Mouse (Mus musculus) liver, embryonic 13.5 days (tissue): ENCODE results near the gene Plekha7. TPM values are rescaled to one million over a fixed set of nuclear protein-coding genes. Genes with fewer than 3 reads are reported as not detected.

Experiments
- ATAC-seq: fragments of 200-750 bp; cut with Nextera tagmentation; 2 replicates; pipeline ENCODE4 v1.8.0; 2017; ENCODE audit warnings: low read depth, mild to moderate bottlenecking, moderate number of reproducible peaks, moderate library complexity
- DNase-seq: peaks from one replicate; pipeline ENCODE4 v3.0.0; 2022
- H3K27ac ChIP-seq: fragments of 300-500 bp; sonication (generic); 2 replicates; pipeline ENCODE4 v1.5.1; 2015; ENCODE audit warnings: moderate library complexity, mild to moderate bottlenecking, inconsistent platforms
- H3K27me3 ChIP-seq: fragments of 300-500 bp; sonication (generic); 2 replicates; pipeline ENCODE4 v1.6.1; 2015; ENCODE audit warnings: mild to moderate bottlenecking, inconsistent platforms
- H3K36me3 ChIP-seq: fragments of 300-500 bp; sonication (generic); 2 replicates; pipeline ENCODE4 v1.6.1; 2015; ENCODE audit warnings: mild to moderate bottlenecking, inconsistent platforms
- H3K4me1 ChIP-seq: fragments of 300-500 bp; sonication (generic); replicated peaks from 2 replicates; pipeline ENCODE4 v1.6.1; 2015; ENCODE audit warnings: inconsistent platforms
- H3K4me2 ChIP-seq: fragments of 300-500 bp; sonication (generic); 2 replicates; pipeline ENCODE4 v1.6.1; 2015; ENCODE audit warnings: inconsistent platforms, mild to moderate bottlenecking, moderate library complexity
- H3K4me3 ChIP-seq: fragments of 300-500 bp; sonication (generic); replicated peaks from 2 replicates; pipeline ENCODE4 v1.5.1; 2015; ENCODE audit warnings: mild to moderate bottlenecking, inconsistent platforms
- H3K9ac ChIP-seq: fragments of 300-500 bp; sonication (generic); 2 replicates; pipeline ENCODE4 v1.6.1; 2015; ENCODE audit warnings: mild to moderate bottlenecking, inconsistent platforms
- H3K9me3 ChIP-seq: fragments of 300-500 bp; sonication (generic); replicated peaks from 2 replicates; pipeline ENCODE4 v1.6.1; 2016; ENCODE audit warnings: inconsistent platforms
- WGBS: fragments of 180-500 bp; shearing (Covaris S2); methylation state at CpG from one replicate; pipeline ENCODE4 v1.1.7; 2015; ENCODE audit not compliant: insufficient replicate concordance; 5-methylcytosine and 5-hydroxymethylcytosine counted together
- polyA plus RNA-seq: library from polyadenylated mRNA; unstranded; fragments of >200 nt; fragmentation: Nextera tagmentation; extraction: Ambion mirVana; gene quantifications from 2 replicates; pipeline ENCODE4 v1.2.1, GENCODE M21; 2015

Plekha7 gene
- polyA plus RNA-seq, 1 experiment from 2014 or later: 2.5 TPM

DNA sequence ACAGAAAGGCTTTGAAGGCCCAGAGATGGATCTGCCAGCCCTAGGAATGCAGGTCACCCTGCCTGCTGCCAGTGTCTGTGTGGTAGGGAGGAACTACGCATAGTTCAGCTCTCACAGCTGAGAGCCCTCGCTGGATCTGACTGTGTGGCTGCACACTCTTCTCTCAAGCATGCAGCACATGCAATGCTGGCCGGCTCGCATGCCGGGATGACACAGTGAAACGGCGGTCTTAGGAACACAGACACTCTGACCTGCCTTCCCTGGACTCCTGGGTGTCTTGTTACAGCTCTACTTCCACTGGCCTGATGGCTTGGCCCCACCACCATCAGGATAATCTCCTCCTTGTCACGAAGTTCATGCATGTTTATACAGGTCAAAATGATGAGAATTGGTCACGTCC is 96.3 kb downstream of the Plekha7 start:
- no peak overlapping the region for H3K27ac ChIP-seq
- no peaks in the 10 kb centered on the region for H3K9me3 ChIP-seq
- peaks cover 6% of the 10 kb centered on the region; the same call in 1 of the 2 replicates for H3K4me1 ChIP-seq
- 56% methylated on average over 9 of the region's 9 CpGs for WGBS
- H3K4me3 ChIP-seq: no peak overlapping the region
- ATAC-seq: no peak
- DNase-seq: no peak
- no peak overlapping the region for H3K9ac ChIP-seq
- no peaks in the 10 kb centered on the region for H3K27me3 ChIP-seq
- H3K36me3 ChIP-seq: no peaks in the 10 kb centered on the region
- H3K4me2 ChIP-seq: no peak overlapping the region

DNA sequence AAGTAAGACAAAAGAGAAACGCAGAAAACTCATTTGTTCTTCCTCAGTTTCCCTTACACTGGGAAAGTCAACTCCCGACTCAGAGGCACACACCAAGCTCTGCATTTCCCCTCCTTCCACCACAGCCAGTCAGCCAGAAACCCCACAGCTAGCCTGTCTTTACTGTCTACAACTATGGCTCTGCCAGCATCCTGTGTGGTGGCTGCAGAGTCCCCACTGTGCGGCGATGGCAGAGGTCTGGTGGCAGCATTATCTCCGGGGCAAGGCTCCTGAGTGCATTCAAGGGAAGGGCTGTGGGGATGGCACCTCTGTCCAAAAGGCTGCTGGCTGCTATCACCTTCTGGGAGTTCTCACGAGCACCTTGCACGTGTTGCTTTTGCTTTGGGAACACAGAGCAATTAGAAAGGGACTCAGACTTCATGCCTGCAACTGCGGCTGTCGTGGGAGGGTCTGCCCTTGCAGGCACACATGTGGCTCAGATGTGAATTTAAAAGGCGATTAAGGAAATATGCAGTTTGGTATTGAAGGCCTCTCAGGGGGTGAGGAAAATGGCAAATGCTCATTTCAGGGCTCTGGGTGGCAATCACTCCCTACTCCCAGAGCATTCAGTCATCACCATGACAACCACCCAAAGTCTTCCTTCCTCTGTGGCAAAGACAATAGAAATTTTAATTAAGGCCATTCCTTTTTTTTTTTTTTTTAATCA is 98.1 kb downstream of the Plekha7 start:
- no peak overlapping the region for H3K4me3 ChIP-seq
- ATAC-seq: no peak
- H3K27me3 ChIP-seq: no peaks in the 10 kb centered on the region
- WGBS: 34% methylated on average over 10 of the region's 10 CpGs
- no peak for DNase-seq
- no peak overlapping the region for H3K27ac ChIP-seq
- H3K4me1 ChIP-seq: peaks cover 13% of the 10 kb centered on the region; the same call in 1 of the 2 replicates
- H3K4me2 ChIP-seq: no peak overlapping the region
- no peaks in the 10 kb centered on the region for H3K36me3 ChIP-seq
- no peak overlapping the region for H3K9ac ChIP-seq
- H3K9me3 ChIP-seq: no peaks in the 10 kb centered on the region

DNA sequence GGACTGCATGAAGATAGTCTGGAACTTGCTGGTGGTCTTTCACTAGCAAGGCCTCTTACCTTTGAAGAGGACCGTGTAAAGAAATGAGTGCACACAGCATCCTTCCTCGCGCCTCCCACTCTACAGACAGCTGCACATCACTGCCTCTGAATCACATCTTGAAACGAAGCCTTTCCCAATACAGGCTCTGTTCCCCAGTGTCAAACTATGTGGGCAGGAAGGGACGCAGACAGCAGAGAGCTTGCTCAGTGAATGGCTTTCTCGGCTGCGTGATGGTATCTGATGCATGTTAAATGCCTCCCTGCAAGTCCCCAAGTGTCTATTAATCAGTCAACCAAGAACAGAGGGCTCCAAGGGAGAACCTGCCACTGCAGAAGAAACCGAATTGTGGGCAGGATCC is 99.3 kb downstream of the Plekha7 start:
- DNase-seq (no peak), ATAC-seq (no peak)
- peaks cover 13% of the 10 kb centered on the region; the same call in 1 of the 2 replicates for H3K4me1 ChIP-seq
- H3K27me3 ChIP-seq: no peaks in the 10 kb centered on the region
- H3K4me2 ChIP-seq: no peak overlapping the region
- 48% methylated on average over 8 of the region's 8 CpGs for WGBS
- H3K27ac ChIP-seq: no peak overlapping the region
- H3K9me3 ChIP-seq: no peaks in the 10 kb centered on the region
- H3K36me3 ChIP-seq: no peaks in the 10 kb centered on the region
- no peak overlapping the region for H3K4me3 ChIP-seq
- no peak overlapping the region for H3K9ac ChIP-seq

DNA sequence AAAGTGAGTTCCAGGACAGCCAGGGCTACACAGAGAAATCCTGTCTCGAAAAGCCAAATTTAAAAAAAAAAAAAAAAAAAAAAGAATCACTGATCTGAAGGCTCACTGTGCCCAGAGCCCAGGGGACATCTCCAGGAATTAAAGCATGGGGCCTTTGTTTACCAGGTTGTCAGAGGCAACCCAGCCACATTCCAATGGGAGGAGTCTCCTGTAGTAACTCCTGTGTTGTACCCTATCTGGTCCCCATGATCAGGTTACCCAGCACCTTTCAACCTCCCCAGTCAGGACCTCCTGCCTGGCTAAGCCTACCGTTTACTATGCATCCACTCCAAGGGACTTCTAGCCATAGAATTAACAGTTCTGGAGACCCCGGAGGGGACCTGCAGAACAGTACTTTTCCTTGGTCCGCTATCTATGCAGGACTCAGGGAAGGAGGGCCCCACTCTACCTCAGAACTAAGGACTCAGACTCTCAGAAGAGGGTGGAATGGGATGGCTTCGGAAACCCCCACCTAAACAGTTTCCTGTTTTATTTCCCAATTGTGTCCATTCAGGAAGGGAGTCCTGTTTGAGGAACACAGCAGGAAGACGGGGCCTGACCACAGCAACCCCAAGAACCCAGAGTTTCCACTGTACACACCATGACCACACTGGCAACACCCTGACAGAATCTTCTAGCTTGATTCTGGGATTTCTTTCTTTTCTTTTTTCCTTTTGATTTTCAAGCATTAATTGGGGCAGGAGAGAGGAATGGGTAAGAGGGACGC is 101.2 kb downstream of the Plekha7 start:
- 35% methylated on average over 7 of the region's 7 CpGs for WGBS
- H3K4me3 ChIP-seq: no peak overlapping the region
- no peaks in the 10 kb centered on the region for H3K36me3 ChIP-seq
- peaks cover 13% of the 10 kb centered on the region; the same call in 1 of the 2 replicates for H3K4me1 ChIP-seq
- no peaks in the 10 kb centered on the region for H3K27me3 ChIP-seq
- no peaks in the 10 kb centered on the region for H3K9me3 ChIP-seq
- ATAC-seq (no peak), DNase-seq (no peak)
- no peak overlapping the region for H3K9ac ChIP-seq
- H3K4me2 ChIP-seq: no peak overlapping the region
- H3K27ac ChIP-seq: no peak overlapping the region

DNA sequence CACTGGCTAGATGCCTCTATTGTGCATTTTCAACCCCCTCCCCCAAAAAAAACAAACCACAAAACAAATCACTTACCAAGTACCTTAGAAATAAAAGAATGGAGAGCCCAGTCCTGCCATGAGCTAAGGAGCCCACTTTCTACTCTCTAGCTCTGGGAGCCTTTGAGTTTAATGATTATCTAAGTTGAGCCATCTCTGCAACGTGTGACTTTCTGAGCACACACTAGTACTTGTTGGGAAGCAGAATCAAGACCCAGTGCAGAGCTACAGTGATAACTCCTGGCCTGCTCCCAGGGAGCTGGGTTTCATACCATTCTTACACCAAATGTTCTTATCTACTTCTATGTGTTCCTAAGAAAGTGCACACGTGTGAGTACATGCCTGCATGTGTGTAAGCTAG is 102.7 kb downstream of the Plekha7 start:
- H3K4me2 ChIP-seq: no peak overlapping the region
- no peaks in the 10 kb centered on the region for H3K27me3 ChIP-seq
- 28% methylated on average over 2 of the region's 2 CpGs for WGBS
- no peaks in the 10 kb centered on the region for H3K9me3 ChIP-seq
- H3K9ac ChIP-seq: no peak overlapping the region
- no peaks in the 10 kb centered on the region for H3K36me3 ChIP-seq
- H3K4me1 ChIP-seq: peaks cover 10% of the 10 kb centered on the region; the same call in 1 of the 2 replicates
- ATAC-seq (no peak), DNase-seq (no peak)
- H3K4me3 ChIP-seq: no peak overlapping the region
- H3K27ac ChIP-seq: no peak overlapping the region

DNA sequence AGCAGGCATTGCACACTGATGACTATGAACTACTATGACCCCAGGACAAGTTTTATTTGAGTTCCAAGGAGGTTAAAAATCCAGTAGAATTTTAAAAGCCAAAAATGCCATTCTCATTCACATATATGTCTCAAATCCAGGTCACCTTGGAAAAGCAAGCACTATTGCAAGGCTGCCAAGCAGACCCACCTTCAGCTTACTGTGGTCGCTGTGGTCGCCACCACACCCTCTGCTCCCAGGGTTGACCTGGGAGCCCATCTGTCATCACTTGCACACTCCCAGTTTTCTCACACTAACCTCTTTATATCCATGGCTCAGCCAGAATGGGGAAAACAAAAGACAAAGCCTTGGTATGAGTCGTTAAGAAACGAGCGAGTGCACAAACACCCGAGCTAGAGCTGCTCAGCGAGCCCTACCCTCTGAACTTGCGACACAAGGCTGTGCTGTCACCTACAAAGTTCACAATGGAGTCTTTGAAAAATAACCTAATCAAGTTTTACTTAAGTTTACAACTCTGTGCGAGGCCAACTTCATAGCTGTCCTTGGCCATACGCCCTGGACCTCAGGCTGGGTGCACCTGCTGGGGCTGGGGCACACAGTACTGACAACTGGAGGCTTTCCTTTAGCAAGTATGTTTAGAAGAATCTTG is 106.0 kb downstream of the Plekha7 start:
- H3K4me3 ChIP-seq: no peak overlapping the region
- no peak overlapping the region for H3K4me2 ChIP-seq
- no peaks in the 10 kb centered on the region for H3K27me3 ChIP-seq
- no peak overlapping the region for H3K27ac ChIP-seq
- WGBS: 67% methylated on average over 10 of the region's 10 CpGs
- no peaks in the 10 kb centered on the region for H3K36me3 ChIP-seq
- no peak for ATAC-seq
- DNase-seq: no peak
- H3K9me3 ChIP-seq: no peaks in the 10 kb centered on the region
- H3K9ac ChIP-seq: no peak overlapping the region
- peaks cover 13% of the 10 kb centered on the region; the same call in 1 of the 2 replicates for H3K4me1 ChIP-seq

DNA sequence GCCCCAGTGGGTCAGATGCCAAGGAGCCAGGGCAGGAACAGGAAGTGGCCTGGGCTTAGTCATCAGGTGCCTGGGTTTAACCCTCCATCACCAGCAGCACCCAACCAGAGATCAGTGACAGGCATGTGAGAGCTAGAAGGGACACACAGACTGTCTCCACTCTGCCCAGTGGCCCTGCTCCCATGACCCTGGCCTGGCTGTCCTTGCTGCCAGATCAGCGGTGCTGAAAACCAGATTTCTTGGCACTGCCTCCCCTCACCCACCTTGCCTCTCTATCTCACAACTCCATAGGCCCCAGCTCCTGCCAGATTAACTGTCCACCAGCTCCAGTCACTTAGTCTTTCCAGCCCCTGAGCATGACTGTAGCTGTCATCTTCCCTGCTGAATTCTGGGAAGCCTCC is 107.2 kb downstream of the Plekha7 start:
- no peak overlapping the region for H3K4me3 ChIP-seq
- WGBS: 55% methylated on average over 1 of the region's 1 CpGs
- no peak overlapping the region for H3K9ac ChIP-seq
- peaks cover 10% of the 10 kb centered on the region; the same call in 1 of the 2 replicates for H3K4me1 ChIP-seq
- no peak overlapping the region for H3K4me2 ChIP-seq
- H3K9me3 ChIP-seq: no peaks in the 10 kb centered on the region
- no peak overlapping the region for H3K27ac ChIP-seq
- no peaks in the 10 kb centered on the region for H3K27me3 ChIP-seq
- DNase-seq (no peak), ATAC-seq (no peak)
- H3K36me3 ChIP-seq: no peaks in the 10 kb centered on the region

DNA sequence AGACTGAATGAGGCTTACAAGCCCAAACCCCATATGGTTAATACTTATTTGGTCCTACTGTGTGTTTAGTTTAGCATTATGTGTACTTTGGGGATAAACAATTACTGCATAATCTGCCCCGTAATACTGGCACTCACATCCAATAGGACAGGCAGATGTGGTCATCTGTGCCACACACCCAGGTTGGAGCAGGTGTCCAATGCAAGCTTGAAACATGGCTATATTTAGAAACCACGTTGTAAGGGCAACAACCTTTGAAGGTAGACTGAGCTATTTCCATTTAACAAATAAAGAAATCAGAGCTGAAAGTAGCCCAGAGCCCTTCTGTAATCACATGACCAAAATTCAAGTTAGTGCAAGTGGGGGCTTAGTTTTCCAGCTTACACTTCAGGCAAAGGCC is 107.6 kb downstream of the Plekha7 start:
- no peak overlapping the region for H3K27ac ChIP-seq
- H3K9ac ChIP-seq: no peak overlapping the region
- ATAC-seq (no peak), DNase-seq (no peak)
- no peaks in the 10 kb centered on the region for H3K9me3 ChIP-seq
- peaks cover 7% of the 10 kb centered on the region; the same call in 1 of the 2 replicates for H3K4me1 ChIP-seq
- no peak overlapping the region for H3K4me3 ChIP-seq
- H3K36me3 ChIP-seq: no peaks in the 10 kb centered on the region
- H3K4me2 ChIP-seq: no peak overlapping the region
- no peaks in the 10 kb centered on the region for H3K27me3 ChIP-seq
- WGBS: 51% methylated on average over 2 of the region's 2 CpGs

DNA sequence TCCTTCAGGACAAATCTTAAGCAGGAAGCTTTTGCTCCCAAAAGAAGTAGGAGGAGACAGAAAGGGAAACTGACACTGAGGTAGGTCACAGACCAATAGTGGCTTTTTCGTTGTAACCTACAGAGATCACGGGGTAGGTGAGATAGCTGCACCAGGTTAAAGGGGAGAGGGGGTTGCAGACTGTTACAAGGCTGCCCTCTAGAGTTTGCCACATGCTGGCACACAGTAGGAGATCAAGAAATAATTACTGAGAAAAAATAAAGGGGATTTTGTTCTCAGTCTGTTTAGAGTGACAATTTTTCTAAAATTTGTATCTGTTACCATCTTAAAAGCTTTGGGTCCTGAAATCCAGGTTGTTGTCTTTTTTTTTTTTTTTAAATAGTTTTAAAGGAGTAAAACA is 109.3 kb downstream of the Plekha7 start:
- DNase-seq: no peak
- Histone ChIP-seq H3K9me3 (no peaks in the 10 kb centered on the region), H3K4me3 (no peak overlapping the region), H3K36me3 (no peaks in the 10 kb centered on the region), H3K9ac (no peak overlapping the region), H3K27ac (no peak overlapping the region), H3K27me3 (no peaks in the 10 kb centered on the region), H3K4me1 (peaks cover 3% of the 10 kb centered on the region; the same call in 1 of the 2 replicates), H3K4me2 (no peak overlapping the region)
- WGBS: 18% methylated on average over 2 of the region's 2 CpGs
- no peak for ATAC-seq

DNA sequence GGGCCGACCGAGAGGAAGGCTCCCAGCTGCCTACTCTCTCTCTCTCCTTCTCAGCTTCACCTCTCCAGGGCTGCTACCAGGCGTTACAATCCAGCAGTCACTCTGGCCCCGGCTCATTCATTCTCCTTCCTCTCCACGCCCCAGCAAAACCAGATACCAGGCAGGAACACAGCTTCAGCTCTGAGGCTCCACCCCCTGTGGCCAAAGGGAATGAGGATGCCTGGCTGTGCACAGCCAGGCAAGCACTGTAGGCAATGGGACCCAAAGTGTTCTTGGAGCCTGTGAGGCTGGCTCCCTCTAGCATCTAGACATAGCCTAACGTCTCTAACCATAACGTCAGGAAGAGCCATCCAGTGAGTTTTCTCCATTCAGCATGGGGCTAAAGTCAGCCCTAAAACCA is 109.8 kb downstream of the Plekha7 start:
- 12% methylated on average over 7 of the region's 7 CpGs for WGBS
- Histone ChIP-seq H3K27ac (no peak overlapping the region), H3K4me3 (no peak overlapping the region)

DNA sequence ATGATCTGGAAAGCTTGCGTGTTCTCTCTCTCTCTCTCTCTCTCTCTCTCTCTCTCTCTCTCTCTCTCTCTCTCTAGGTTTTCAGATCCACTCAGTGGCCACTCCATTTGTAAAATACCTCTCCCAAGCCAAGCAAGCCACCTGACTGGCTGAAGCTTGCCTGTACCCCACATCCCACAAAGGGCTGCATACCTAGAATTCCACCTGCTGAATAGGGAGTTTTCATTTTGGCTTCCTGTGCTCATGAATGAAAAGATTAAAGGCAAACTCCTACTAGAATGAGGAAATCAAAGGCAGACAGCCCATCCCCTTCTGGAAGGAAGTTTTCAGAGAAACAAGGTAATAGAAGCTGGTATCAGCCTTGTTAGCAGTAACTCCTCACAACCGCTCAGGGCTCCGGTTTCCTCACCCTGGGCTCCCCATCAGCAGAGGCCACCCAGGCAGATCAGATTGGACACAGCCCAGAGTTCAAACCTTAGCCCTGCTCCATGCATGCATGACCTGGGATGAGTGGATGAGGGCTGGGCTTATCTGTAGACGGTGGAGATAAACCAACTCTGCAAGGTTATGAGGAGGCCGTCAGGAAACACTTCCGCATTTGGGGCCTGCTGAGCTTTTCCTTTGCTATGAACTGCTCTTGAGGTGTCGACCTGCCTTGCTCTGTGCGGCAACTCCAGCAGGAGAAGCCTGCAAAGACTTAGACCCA is 111.0 kb downstream of the Plekha7 start:
- H3K4me3 ChIP-seq: no peak overlapping the region
- no peak overlapping the region for H3K4me2 ChIP-seq
- H3K27me3 ChIP-seq: no peaks in the 10 kb centered on the region
- no peak overlapping the region for H3K9ac ChIP-seq
- H3K36me3 ChIP-seq: no peaks in the 10 kb centered on the region
- no peak for ATAC-seq
- H3K4me1 ChIP-seq: peaks cover 3% of the 10 kb centered on the region; the same call in 1 of the 2 replicates
- DNase-seq: no peak
- 56% methylated on average over 8 of the region's 8 CpGs for WGBS
- no peaks in the 10 kb centered on the region for H3K9me3 ChIP-seq
- no peak overlapping the region for H3K27ac ChIP-seq

More for the DNA sequence above, 109.8 kb downstream of the Plekha7 start:
- Histone ChIP-seq H3K36me3 (no peaks in the 10 kb centered on the region), H3K9ac (no peak overlapping the region), H3K9me3 (no peaks in the 10 kb centered on the region), H3K4me2 (no peak overlapping the region), H3K4me1 (peaks cover 3% of the 10 kb centered on the region; the same call in 1 of the 2 replicates), H3K27me3 (no peaks in the 10 kb centered on the region)
- ATAC-seq: no peak
- DNase-seq: no peak
